Mouse (Mus musculus): ENCODE data around the gene Smtn.

- TF ChIP-seq CTCF (IDR thresholded peaks at IDR 0.05; ENCODE audit: low read depth) (no peak), EP300 (optimal IDR thresholded peaks at IDR 0.05) (no peak)
These were observed 8.3 kb upstream of the Smtn start for GRCm38 (mm10) chr11:3548564-3549295.

Measured in stomach, postnatal 0 days (tissue).